Mouse (Mus musculus): ENCODE measurements around the gene Mybbp1a. TPM values are rescaled to one million over a fixed set of nuclear protein-coding genes. Genes with fewer than 3 reads are reported as not detected.

The Mybbp1a gene
- polyA plus RNA-seq, 1 experiment from 2014 or later = 82.3 TPM

DNA sequence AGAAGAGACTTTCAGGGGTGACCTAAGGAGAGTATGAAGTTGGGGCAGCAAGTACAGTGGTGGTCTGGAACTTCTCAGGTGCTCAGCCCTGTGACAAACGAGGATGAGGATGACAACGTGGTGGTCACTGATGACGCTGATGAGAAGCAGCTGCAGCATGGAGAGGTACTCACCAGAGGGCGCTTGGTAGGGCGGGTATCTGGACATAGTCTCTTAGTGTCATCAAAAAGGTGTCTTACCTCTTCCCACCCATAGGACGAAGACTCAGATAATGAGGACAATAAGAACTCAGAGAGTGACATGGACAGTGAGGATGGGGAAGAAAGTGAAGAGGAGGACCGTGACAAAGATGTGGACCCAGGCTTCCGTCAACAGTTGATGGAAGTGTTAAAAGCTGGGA lies 6.3 kb downstream of the Mybbp1a start:
- no peak for ATAC-seq (ENCODE audit: extremely low read depth, insufficient number of reproducible peaks, low FRiP score, low TSS enrichment)

DNA sequence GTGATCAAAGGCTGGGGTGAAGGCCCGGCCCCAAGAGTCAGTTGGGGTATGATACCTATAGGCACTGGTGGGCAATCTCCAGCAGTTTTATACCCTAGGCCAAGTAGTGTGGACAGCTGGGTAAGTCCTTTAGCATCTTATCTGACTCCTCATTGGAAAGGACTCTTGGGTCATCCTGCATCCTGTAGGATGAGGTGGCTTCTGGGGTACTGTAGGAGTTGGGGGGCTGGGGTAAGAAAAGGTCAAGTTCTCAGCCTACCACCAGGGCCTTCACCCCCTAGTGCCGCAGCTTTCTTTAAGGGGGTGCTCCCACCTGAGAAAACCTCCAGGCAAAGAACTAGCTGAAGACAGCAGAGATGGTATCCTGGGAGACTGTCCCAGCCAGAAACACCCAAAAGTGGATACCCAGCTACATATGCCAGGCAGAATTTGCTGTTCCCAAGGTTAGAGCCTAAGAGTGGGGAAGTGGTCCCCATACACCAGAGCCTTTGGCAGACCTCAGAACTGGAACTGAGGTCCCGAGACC lies 11.0 kb downstream of the Mybbp1a start:
- WGBS = 77% methylated on average over 3 of the region's 3 CpGs
- Histone ChIP-seq H3K4me1 (peaks cover 2% of the 10 kb centered on the region), H3K4me3 (no peak overlapping the region), H3K27ac (replicated peaks) (no peak overlapping the region), H3K36me3 (peaks cover 56% of the 10 kb centered on the region), H3K27me3 (replicated peaks) (no peaks in the 10 kb centered on the region), H3K9ac (no peak overlapping the region), H3K4me2 (no peak overlapping the region), H3K9me3 (no peaks in the 10 kb centered on the region)
- no peak for ATAC-seq (ENCODE audit: extremely low read depth, insufficient number of reproducible peaks, low FRiP score, low TSS enrichment)

More for the DNA sequence above, 6.3 kb downstream of the Mybbp1a start:
- Histone ChIP-seq H3K4me1 (peaks cover 5% of the 10 kb centered on the region), H3K36me3 (peaks cover 100% of the 10 kb centered on the region), H3K27me3 (replicated peaks) (no peaks in the 10 kb centered on the region), H3K4me3 (no peak overlapping the region), H3K9me3 (no peaks in the 10 kb centered on the region), H3K9ac (no peak overlapping the region), H3K27ac (replicated peaks) (no peak overlapping the region), H3K4me2 (no peak overlapping the region)
- WGBS = 67% methylated on average over 8 of the region's 8 CpGs

DNA sequence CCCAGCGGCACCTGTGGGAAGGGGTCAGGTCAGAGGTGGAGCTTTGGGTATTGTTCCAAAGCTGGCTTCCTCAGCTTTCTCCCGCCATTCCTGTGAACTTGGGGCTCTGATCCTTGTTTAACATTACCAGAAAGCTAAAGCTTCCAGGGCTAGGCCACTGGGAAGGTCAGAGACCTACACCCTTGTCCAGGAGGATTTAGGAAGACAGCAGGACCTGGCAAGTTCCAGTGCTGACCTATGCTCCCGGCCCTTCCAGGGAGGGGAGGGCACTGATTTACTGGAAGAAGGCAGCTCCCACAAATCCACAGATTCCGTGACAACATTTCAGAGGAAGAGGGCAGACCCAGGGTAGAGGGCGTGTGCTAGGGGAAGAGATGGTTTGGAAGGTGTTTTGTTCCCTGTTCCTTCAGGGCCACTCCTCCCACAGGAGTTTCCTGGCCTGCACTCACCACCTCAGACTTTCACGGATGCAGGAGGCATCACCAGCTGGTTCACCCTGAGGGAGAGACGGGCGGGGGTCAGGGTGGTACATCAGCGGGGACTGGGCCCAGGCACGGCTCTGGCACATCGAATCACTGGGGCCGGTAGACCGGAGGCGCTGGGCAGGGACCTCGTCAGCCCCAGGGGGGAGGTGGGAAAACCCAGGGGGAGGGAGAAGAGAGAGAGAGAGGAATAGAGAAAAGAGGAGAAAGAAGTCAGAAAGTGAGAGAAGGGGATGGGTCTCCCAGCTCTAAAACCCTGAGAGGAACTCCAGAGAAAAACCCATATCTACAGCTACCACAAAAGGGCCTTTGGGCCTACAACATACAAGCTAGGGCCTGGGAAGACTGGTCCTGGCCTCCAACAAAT lies 12.2 kb downstream of the Mybbp1a start:
- WGBS = 63% methylated on average over 15 of the region's 15 CpGs

DNA sequence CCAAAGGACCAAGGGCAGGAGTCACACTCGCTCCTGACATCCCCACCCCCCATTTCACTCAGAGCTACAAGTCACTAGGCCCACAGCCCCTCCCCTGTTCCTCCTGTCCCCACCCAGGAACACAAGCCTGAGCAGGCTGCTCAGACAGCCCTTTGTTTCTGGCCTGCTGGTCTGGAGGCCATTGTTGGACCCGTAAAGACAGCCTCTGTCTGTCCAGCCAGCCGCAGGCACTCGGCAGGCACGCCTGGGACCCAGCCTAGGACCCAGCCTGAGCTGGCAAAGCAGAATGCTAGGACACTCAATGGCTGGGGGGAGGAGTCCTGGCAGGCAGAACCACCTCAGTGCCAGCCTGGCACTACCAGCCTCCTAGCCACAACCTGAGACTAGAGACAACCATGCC lies 14.5 kb downstream of the Mybbp1a start:
- H3K36me3 ChIP-seq = peaks cover 21% of the 10 kb centered on the region
- peaks cover 24% of the 10 kb centered on the region for H3K4me1 ChIP-seq
- H3K4me2 ChIP-seq = no peak overlapping the region
- H3K27ac ChIP-seq (replicated peaks) = no peak overlapping the region
- H3K9ac ChIP-seq = 0 out of 2 replicates have a peak overlapping the region, but pooled peaks have one; percentile 28
- H3K9me3 ChIP-seq = no peaks in the 10 kb centered on the region
- H3K27me3 ChIP-seq (replicated peaks) = no peaks in the 10 kb centered on the region
- H3K4me3 ChIP-seq = no peak overlapping the region
- ATAC-seq (ENCODE audit: extremely low read depth, insufficient number of reproducible peaks, low FRiP score, low TSS enrichment) = no peak
- 78% methylated on average over 5 of the region's 5 CpGs for WGBS

More for the DNA sequence above, 12.2 kb downstream of the Mybbp1a start:
- Histone ChIP-seq H3K9ac (no peak overlapping the region), H3K9me3 (no peaks in the 10 kb centered on the region), H3K27ac (replicated peaks) (no peak overlapping the region), H3K27me3 (replicated peaks) (no peaks in the 10 kb centered on the region), H3K36me3 (peaks cover 44% of the 10 kb centered on the region), H3K4me1 (peaks cover 13% of the 10 kb centered on the region), H3K4me2 (no peak overlapping the region), H3K4me3 (no peak overlapping the region)
- ATAC-seq (ENCODE audit: extremely low read depth, insufficient number of reproducible peaks, low FRiP score, low TSS enrichment) = no peak

DNA sequence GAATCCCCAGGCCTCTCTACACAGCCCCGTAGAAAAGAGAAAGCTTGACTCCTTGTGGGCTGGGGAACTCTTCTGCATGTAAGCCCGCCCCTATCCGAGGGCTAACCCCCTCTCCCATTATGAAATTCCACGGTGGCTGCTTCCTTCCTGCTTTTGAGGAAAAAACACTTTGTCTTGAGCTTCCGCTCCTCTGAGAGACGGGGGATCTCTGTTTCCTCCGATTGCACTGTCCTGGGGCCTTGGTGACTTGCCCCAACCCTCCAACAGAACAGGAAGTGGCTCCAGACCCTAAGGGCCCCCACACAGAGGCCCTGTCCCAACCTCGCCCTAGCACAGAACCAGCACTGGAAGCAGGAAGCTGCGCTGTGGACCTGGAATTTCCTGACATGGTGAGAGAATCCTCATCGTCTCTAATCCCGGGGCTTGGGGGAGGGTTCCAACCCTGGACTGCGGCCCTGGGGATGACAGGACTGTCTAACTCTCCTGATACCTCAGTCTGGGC lies 16.9 kb downstream of the Mybbp1a start:
- H3K4me3 ChIP-seq = no peak overlapping the region
- peaks cover 31% of the 10 kb centered on the region for H3K4me1 ChIP-seq
- H3K9me3 ChIP-seq = no peaks in the 10 kb centered on the region
- 0 out of 2 replicates have a peak, but pooled peaks have one; percentile 25 for ATAC-seq (ENCODE audit: extremely low read depth, insufficient number of reproducible peaks, low FRiP score, low TSS enrichment)
- H3K27ac ChIP-seq (replicated peaks) = peak overlapping the region; percentile 78
- peak overlapping the region; percentile 4; the same call in 1 of the 2 replicates for H3K4me2 ChIP-seq
- no peaks in the 10 kb centered on the region for H3K36me3 ChIP-seq
- 0 out of 2 replicates have a peak overlapping the region, but pooled peaks have one; percentile 13 for H3K9ac ChIP-seq
- no peaks in the 10 kb centered on the region for H3K27me3 ChIP-seq (replicated peaks)
- 37% methylated on average over 12 of the region's 12 CpGs for WGBS

DNA sequence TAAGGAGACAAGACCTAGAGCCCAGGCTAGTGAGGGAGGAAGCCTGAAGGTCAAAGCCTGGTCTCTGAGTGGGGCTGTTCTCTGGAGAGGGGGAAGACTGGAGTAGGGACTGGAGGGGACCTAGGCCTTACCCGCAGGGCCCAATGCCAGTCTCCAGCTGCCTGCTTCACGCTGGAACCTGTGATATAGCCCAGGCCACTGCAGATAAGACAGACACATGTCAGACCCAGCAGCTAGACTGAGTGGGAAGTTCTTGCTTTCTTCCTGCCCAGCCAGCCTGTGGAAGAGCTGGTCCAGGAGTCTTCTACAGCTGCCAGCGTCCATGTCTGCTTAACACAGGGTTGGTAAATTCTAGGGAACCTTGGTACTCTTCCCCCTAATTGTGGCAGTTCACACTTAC lies 17.3 kb downstream of the Mybbp1a start:
- Histone ChIP-seq H3K9me3 (no peaks in the 10 kb centered on the region), H3K27me3 (replicated peaks) (no peaks in the 10 kb centered on the region), H3K4me1 (peaks cover 31% of the 10 kb centered on the region), H3K27ac (replicated peaks) (peak overlapping the region; percentile 78), H3K4me3 (no peak overlapping the region), H3K4me2 (peak overlapping the region; percentile 4; the same call in 1 of the 2 replicates), H3K9ac (0 out of 2 replicates have a peak overlapping the region, but pooled peaks have one; percentile 13), H3K36me3 (no peaks in the 10 kb centered on the region)
- WGBS = 20% methylated on average over 3 of the region's 3 CpGs
- ATAC-seq (ENCODE audit: extremely low read depth, insufficient number of reproducible peaks, low FRiP score, low TSS enrichment) = no peak

DNA sequence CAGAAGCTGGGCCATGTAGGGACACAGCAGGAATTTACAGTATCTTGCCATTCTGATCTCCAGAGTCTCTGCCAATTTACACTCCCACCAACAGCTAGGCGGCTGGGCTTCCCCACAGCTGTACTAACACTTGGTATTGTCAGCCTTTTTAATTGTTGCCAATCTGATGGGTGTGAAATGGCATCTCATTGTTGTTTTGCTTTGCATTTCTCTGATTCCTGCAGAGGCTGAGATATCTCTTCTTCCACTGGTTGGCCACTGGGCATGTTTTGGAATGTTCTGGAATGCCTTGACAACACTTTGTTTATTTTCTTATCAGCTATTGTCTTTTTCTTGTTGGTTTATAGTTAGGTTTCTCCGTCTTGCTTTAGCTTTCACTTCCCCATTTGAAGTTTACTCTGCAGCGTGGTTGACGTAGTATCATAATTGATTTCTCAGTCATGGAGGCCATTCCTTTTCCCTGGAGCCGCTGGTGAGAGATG lies 20.4 kb downstream of the Mybbp1a start:
- Histone ChIP-seq H3K4me1 (peaks cover 42% of the 10 kb centered on the region), H3K4me3 (no peak overlapping the region), H3K4me2 (no peak overlapping the region), H3K36me3 (no peaks in the 10 kb centered on the region), H3K9me3 (no peaks in the 10 kb centered on the region), H3K9ac (no peak overlapping the region), H3K27me3 (replicated peaks) (no peaks in the 10 kb centered on the region), H3K27ac (replicated peaks) (no peak overlapping the region)
- 40% methylated on average over 5 of the region's 5 CpGs for WGBS
- ATAC-seq (ENCODE audit: extremely low read depth, insufficient number of reproducible peaks, low FRiP score, low TSS enrichment) = no peak

DNA sequence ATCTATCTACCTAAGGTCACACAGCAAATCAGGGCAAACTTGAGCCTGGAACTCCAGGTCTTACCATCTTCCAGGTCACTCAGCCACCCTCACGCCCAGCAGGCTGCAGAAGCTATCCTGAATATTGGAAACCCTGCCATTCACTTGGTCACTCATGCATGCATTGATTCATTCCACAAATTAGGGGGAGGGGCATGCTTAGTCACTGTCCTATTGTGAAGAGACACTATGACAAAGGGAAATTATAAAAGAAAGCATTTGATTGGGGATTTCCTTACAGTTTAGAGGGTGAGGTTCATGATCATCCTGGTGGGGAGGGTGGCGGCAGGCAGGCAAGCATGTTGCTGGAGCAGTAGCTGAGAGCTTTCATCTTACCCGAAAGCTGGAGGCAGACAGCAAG lies 23.7 kb downstream of the Mybbp1a start:
- no peak overlapping the region for H3K4me2 ChIP-seq
- no peak for ATAC-seq (ENCODE audit: extremely low read depth, insufficient number of reproducible peaks, low FRiP score, low TSS enrichment)
- WGBS = 84% methylated on average over 3 of the region's 3 CpGs
- H3K27ac ChIP-seq (replicated peaks) = no peak overlapping the region
- no peaks in the 10 kb centered on the region for H3K9me3 ChIP-seq
- no peaks in the 10 kb centered on the region for H3K27me3 ChIP-seq (replicated peaks)
- no peak overlapping the region for H3K4me3 ChIP-seq
- no peaks in the 10 kb centered on the region for H3K36me3 ChIP-seq
- H3K9ac ChIP-seq = no peak overlapping the region
- H3K4me1 ChIP-seq = peaks cover 53% of the 10 kb centered on the region

DNA sequence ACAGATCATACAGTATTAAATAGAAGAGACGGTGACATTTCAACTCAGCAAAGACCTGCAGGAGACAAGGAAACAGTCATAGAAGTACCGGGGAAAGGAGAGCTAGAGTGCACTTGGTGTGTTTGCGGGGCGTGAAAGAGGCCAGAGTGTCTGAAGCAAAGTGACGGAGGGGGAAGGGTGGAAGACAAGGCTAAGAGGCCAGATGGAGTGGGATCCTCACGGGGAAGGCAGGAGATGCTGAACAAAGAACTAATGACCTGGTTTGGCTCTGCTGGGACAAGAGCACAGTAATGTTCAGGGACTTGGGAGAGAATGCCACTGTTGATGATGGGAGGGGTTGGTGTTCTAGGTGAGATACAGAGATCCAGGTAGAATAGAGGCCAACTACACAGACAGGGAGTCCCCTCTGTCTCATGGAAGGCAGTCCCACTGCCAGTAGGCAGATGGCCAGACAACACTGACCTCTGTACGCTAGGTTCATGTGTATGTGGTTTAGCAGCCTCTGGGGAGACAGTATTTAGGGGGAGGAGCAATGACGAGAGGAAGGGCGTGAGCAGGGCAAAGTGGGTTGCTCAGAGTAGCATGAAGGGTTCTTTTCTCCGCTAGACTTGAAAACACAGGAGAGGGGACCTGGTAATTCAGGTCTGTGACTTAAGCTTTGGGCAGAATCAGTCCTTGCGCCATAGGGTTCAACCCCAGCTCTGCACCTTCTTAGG lies 25.0 kb downstream of the Mybbp1a start:
- Histone ChIP-seq H3K4me1 (peaks cover 55% of the 10 kb centered on the region), H3K4me2 (peak overlapping the region; percentile 43), H3K27ac (replicated peaks) (peak overlapping the region; percentile 72), H3K4me3 (no peak overlapping the region), H3K9ac (peak overlapping the region; percentile 12; the same call in 1 of the 2 replicates), H3K9me3 (no peaks in the 10 kb centered on the region), H3K36me3 (no peaks in the 10 kb centered on the region), H3K27me3 (replicated peaks) (no peaks in the 10 kb centered on the region)
- no peak for ATAC-seq (ENCODE audit: extremely low read depth, insufficient number of reproducible peaks, low FRiP score, low TSS enrichment)
- 54% methylated on average over 11 of the region's 11 CpGs for WGBS

DNA sequence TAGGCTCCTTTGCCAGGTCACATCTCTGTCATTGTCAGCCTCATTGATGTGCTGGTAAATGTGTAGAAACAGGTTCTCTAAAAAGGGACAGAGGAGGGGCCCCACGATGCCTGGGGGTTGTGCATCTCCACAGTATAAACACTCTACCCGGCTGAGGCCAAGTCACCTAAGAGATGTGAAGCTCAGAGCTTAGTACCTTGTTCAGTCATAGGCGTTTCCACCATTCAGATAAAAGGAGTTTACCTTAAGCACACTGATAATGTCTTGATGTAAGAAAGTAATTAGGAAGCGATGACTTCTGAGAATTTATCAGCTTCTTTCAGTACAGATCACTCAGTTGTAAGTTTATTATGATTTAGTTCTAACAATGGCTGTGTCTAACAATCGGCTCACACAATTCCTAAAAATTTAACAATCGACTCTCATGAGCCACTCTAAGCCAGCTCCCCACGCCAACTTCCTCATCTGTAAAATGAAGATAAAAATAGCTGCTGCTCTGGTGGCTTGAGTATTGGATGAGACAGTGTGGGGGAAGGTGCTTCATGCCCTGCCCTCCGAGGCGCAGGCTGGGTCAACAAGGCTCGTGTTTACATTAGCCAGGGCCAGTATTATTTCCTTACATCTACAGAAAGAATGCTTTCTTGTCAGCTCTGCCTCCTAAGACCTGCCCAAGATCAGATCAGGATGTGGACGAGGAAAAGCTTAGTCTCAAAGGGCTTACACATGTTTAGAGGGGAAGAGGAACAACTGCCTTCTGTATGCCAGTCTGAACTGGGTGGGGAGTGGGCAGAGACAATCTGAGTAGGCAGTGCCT lies 25.7 kb downstream of the Mybbp1a start:
- H3K4me1 ChIP-seq = peaks cover 51% of the 10 kb centered on the region
- H3K4me3 ChIP-seq = no peak overlapping the region
- ATAC-seq (ENCODE audit: extremely low read depth, insufficient number of reproducible peaks, low FRiP score, low TSS enrichment) = no peak; the same call in 1 of the 2 replicates

More for the DNA sequence above, 25.7 kb downstream of the Mybbp1a start:
- Histone ChIP-seq H3K27ac (replicated peaks) (peak overlapping the region; percentile 72), H3K4me2 (peak overlapping the region; percentile 43), H3K27me3 (replicated peaks) (no peaks in the 10 kb centered on the region), H3K9me3 (no peaks in the 10 kb centered on the region), H3K36me3 (no peaks in the 10 kb centered on the region), H3K9ac (peak overlapping the region; percentile 55; the same call in 1 of the 2 replicates)
- whole genome bisulfite sequencing = 11% methylated on average over 11 of the region's 11 CpGs

All from heart, embryonic 13.5 days (tissue).